In genomic region chr10:107224596-107225330, GRCm38 (mm10) we compare ENCODE assay signal across 21 mouse cellular contexts. TPM values are rescaled to one million over a fixed set of nuclear protein-coding genes. Genes with fewer than 3 reads are reported as not detected.
DNase-seq lines count a peak whose midpoint lies in the region; ATAC-seq and TF ChIP-seq lines count a peak whose summit lies in the region.
"Had no signal": no experiment of that assay in that cellular context is flagged by ENCODE, and none has a peak within 500 bp of the region (broad histone marks: within the 10 kb centered on the region; RNA-seq: fewer than 3 reads in every experiment).

No protein-coding gene starts in this region.

- no peak for TF ChIP-seq CTCF in intestine, postnatal 0 days (IDR thresholded peaks at IDR 0.05; ENCODE audit: low read depth)

- ATAC-seq in intestine, postnatal 0 days: no peak
- ATAC-seq: activated CD4-positive, CD25-positive, alpha-beta regulatory T cell, adult 4 months; CD4-positive, CD25-positive, alpha-beta regulatory T cell, adult 4 months; Patski had no signal

- no peaks in the 10 kb centered on the region for H3K27me3 ChIP-seq in intestine, postnatal 0 days (replicated peaks; ENCODE audit: control insufficient read depth, insufficient read depth, low read length)
- no peaks in the 10 kb centered on the region for H3K27me3 ChIP-seq in forebrain, embryonic 10.5 days (ENCODE audit: poor library complexity, severe bottlenecking)
- H3K27me3 ChIP-seq: CH12.LX, Patski had no signal

- H3K4me3 ChIP-seq in intestine, postnatal 0 days (ENCODE audit: low read depth, low read length): no peak overlapping the region
- no peak overlapping the region for H3K4me3 ChIP-seq in forebrain, embryonic 10.5 days

- H3K4me1 ChIP-seq in intestine, postnatal 0 days (replicated peaks; ENCODE audit: control insufficient read depth, insufficient read depth, low read length): no peaks in the 10 kb centered on the region
- no peaks in the 10 kb centered on the region for H3K4me1 ChIP-seq in forebrain, embryonic 10.5 days

- H3K4me2 ChIP-seq in intestine, postnatal 0 days (replicated peaks; ENCODE audit: low read depth): no peak overlapping the region

- DNase-seq in 3T3-L1 (ENCODE audit: low read depth, low spot score): peak; percentile 92
- peak; percentile 94 for DNase-seq in adipocyte (ENCODE audit: low spot score)
- DNase-seq in forebrain, embryonic 10.5 days (ENCODE audit: extremely low spot score, low spot score): no peak
- DNase-seq: adrenal gland, adult 2 months; adrenal gland, adult 8-10 months; adrenal gland, postnatal 10 days; adrenal gland, postnatal 14 days; adrenal gland, postnatal 25 days; adrenal gland, postnatal 36 days; B cell, adult 2 months; cerebellum, adult 11 months; cerebellum, adult 11-12 months; cerebellum, adult 18-20 months; cerebellum, adult 2 months; cerebellum, adult 8-10 months had no signal

- H3K9me3 ChIP-seq in intestine, postnatal 0 days (ENCODE audit: control insufficient read depth): no peaks in the 10 kb centered on the region
- H3K9me3 ChIP-seq in forebrain, embryonic 10.5 days: no peaks in the 10 kb centered on the region

- no peaks in the 10 kb centered on the region for H3K36me3 ChIP-seq in intestine, postnatal 0 days (ENCODE audit: control insufficient read depth, insufficient read depth)
- no peaks in the 10 kb centered on the region for H3K36me3 ChIP-seq in forebrain, embryonic 10.5 days (replicated peaks)
- H3K36me3 ChIP-seq: G1E had no signal

- 88% methylated on average over 6 of the region's 6 CpGs for WGBS in intestine, postnatal 0 days
- 92% methylated on average over 6 of the region's 6 CpGs for WGBS in forebrain, embryonic 10.5 days

- H3K27ac ChIP-seq in intestine, postnatal 0 days (ENCODE audit: low read depth, low read length): no peak overlapping the region
- H3K27ac ChIP-seq in forebrain, embryonic 10.5 days: no peak overlapping the region

- no peak overlapping the region for H3K9ac ChIP-seq in intestine, postnatal 0 days (ENCODE audit: low read depth, low read length)

RNA-seq across cellular contexts. Expression of gene Lin7a, which starts 46.7 kb away (rescaled TPM):
- 0.90 and 0.92 TPM in 2 replicates for polyA plus RNA-seq in intestine, postnatal 0 days (2015; fragmentation: Nextera tagmentation; extraction: Ambion mirVana)
- 1.1 and 1.4 TPM in 2 replicates for polyA plus RNA-seq in forebrain, embryonic 10.5 days (2016; fragmentation: Nextera tagmentation; extraction: Ambion mirVana)
- polyA plus RNA-seq: activated CD4-positive, CD25-positive, alpha-beta regulatory T cell, adult 4 months; CD4-positive, CD25-positive, alpha-beta regulatory T cell, adult 4 months; G1E had no signal
